In genomic region chr19:6631817-6632216, GRCm38 (mm10) we compare ENCODE assay signal across 25 mouse cellular contexts.
"Had no signal": no experiment of that assay in that cellular context is flagged by ENCODE, and none has a peak within 500 bp of the region (broad histone marks: within the 10 kb centered on the region; RNA-seq: fewer than 3 reads in every experiment).

No protein-coding gene starts in this region.

- ATAC-seq: hindbrain, postnatal 0 days; liver, embryonic 12.5 days had no signal

- H3K4me3 ChIP-seq: heart, adult 2 months; heart, embryonic 13.5 days; heart, embryonic 15.5 days; hindbrain, embryonic 13.5 days; hindbrain, embryonic 15.5 days; kidney, embryonic 15.5 days; limb, embryonic 13.5 days; limb, embryonic 15.5 days; liver, embryonic 12.5 days had no signal

- H3K27me3 ChIP-seq: hindbrain, embryonic 15.5 days; kidney, embryonic 15.5 days had no signal

- DNase-seq: gastrocnemius, postnatal 14 days; gastrocnemius, postnatal 36 days; heart, adult 11 months; heart, adult 2 months; heart, postnatal 14 days; heart, postnatal 36 days; kidney, adult 11 months; kidney, adult 2 months; kidney, adult 9 months; kidney, postnatal 14 days; kidney, postnatal 36 days; layer of hippocampus, adult 9-11 months; layer of hippocampus, postnatal 36 days; left cerebral cortex, postnatal 4 days had no signal

- H3K36me3 ChIP-seq: heart, embryonic 13.5 days; heart, embryonic 15.5 days; hindbrain, embryonic 13.5 days; hindbrain, embryonic 15.5 days; kidney, embryonic 15.5 days; limb, embryonic 13.5 days; limb, embryonic 15.5 days; liver, embryonic 12.5 days had no signal

- H3K9me3 ChIP-seq: heart, embryonic 13.5 days; heart, embryonic 15.5 days; hindbrain, embryonic 13.5 days; hindbrain, embryonic 15.5 days; kidney, embryonic 15.5 days; limb, embryonic 13.5 days; limb, embryonic 15.5 days; liver, embryonic 12.5 days had no signal

- H3K4me1 ChIP-seq: heart, embryonic 13.5 days; heart, embryonic 15.5 days; liver, embryonic 12.5 days had no signal

- H3K9ac ChIP-seq: heart, embryonic 13.5 days; heart, embryonic 15.5 days; hindbrain, embryonic 13.5 days; hindbrain, embryonic 15.5 days; kidney, embryonic 15.5 days; limb, embryonic 13.5 days; limb, embryonic 15.5 days; liver, embryonic 12.5 days had no signal

- H3K27ac ChIP-seq: heart, adult 2 months; heart, embryonic 13.5 days; heart, embryonic 15.5 days; hindbrain, embryonic 13.5 days; hindbrain, embryonic 15.5 days; hindbrain, postnatal 0 days; kidney, embryonic 15.5 days; kidney, postnatal 0 days; limb, embryonic 13.5 days; limb, embryonic 15.5 days; liver, embryonic 12.5 days had no signal

- H3K4me2 ChIP-seq: heart, embryonic 11.5 days; heart, embryonic 13.5 days; heart, embryonic 15.5 days; hindbrain, embryonic 13.5 days; hindbrain, embryonic 15.5 days; kidney, embryonic 15.5 days; limb, embryonic 13.5 days; limb, embryonic 15.5 days; liver, embryonic 12.5 days had no signal
